Mouse (Mus musculus): ENCODE measurements around the gene Irf5. TPM values are rescaled to one million over a fixed set of nuclear protein-coding genes. Genes with fewer than 3 reads are reported as not detected.

The Irf5 gene
- polyA plus RNA-seq (2012; ENCODE audit: insufficient read depth, low replicate concordance) = 7.5 and 22.4 TPM in 2 replicates

- H3K36me3 ChIP-seq (replicated peaks; ENCODE audit: low read length) = no peaks in the 10 kb centered on the region
- peaks cover 51% of the 10 kb centered on the region for H3K4me1 ChIP-seq
- H3K27me3 ChIP-seq (replicated peaks) = peaks cover 83% of the 10 kb centered on the region
- H3K9me3 ChIP-seq = no peaks in the 10 kb centered on the region
- TF ChIP-seq GATA1 (IDR thresholded peaks at IDR 0.05; ENCODE audit: borderline replicate concordance, low read length) (no peak), FLI1 (IDR thresholded peaks at IDR 0.05; ENCODE audit: low read length) (no peak)
- peak within 1 kb of the TSS; percentile 91 for H3K4me3 ChIP-seq (replicated peaks)
Measured at GRCm38 (mm10) chr6:29526281-29527251, at the start of gene Irf5. Gene Irf5, plus strand, starts transcription at chr6:29526625.

DNA sequence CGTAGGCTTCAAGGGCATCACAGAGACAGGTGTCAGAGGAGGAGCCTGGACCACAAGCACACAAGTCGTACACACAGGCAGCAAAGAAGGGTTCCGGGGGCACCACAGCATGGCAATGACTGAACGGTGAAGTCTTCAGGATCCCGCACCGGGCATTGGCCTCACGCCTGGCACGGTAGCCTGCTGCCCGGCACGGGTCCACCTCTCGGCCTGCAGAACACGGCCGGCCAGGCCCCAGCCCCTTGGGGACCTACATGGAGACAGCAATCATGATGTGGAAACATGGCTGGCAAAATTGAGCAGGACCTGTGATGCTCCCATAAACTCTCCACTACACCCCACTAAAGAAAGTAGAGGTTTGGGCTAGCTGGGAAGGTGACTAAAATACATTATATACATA lies 43.7 kb upstream of the Irf5 start:
- H3K9me3 ChIP-seq = 0 out of 2 replicates have a peak, but pooled peaks cover 4% of the 10 kb centered on the region
- peaks cover 81% of the 10 kb centered on the region for H3K27me3 ChIP-seq (replicated peaks)
- no peak for TF ChIP-seq FLI1 (IDR thresholded peaks at IDR 0.05; ENCODE audit: low read length)
- TF ChIP-seq GATA1 (IDR thresholded peaks at IDR 0.05; ENCODE audit: borderline replicate concordance, low read length) = no peak
- no peak overlapping the region for H3K4me3 ChIP-seq (replicated peaks)
- H3K36me3 ChIP-seq (replicated peaks; ENCODE audit: low read length) = no peaks in the 10 kb centered on the region
- H3K4me1 ChIP-seq = peaks cover 20% of the 10 kb centered on the region

GRCm38 (mm10) chr6:29484716-29485559 lies 41.5 kb upstream of the Irf5 start:
- Histone ChIP-seq H3K4me3 (replicated peaks) (peak overlapping the region; percentile 93), H3K36me3 (replicated peaks; ENCODE audit: low read length) (no peaks in the 10 kb centered on the region), H3K9me3 (no peaks in the 10 kb centered on the region), H3K4me1 (peaks cover 20% of the 10 kb centered on the region), H3K27me3 (replicated peaks) (peaks cover 79% of the 10 kb centered on the region)
- TF ChIP-seq GATA1 (IDR thresholded peaks at IDR 0.05; ENCODE audit: borderline replicate concordance, low read length) (no peak), FLI1 (IDR thresholded peaks at IDR 0.05; ENCODE audit: low read length) (no peak)

DNA sequence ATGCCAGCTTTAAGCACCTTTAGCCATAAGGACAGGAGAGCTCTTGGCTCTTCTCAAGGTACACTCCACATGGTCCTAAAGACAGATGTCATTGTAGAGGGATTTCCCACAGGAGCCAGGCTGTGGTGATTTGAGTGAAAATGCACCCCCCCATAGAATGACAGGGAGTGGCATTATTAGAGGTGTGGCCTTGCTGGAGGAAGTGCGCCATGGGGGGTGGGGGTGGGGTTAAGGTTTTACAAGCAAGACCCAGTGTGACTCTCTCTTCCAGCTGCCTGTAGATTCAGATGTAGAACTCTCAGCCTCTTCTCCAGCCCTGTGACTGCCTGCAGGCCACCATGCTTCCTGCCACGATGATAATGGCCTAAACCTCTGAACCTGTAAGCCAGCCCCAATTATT lies 40.5 kb upstream of the Irf5 start:
- H3K4me3 ChIP-seq (replicated peaks) = no peak overlapping the region
- H3K9me3 ChIP-seq = no peaks in the 10 kb centered on the region
- H3K4me1 ChIP-seq = peaks cover 20% of the 10 kb centered on the region
- TF ChIP-seq FLI1 (IDR thresholded peaks at IDR 0.05; ENCODE audit: low read length) (no peak), GATA1 (IDR thresholded peaks at IDR 0.05; ENCODE audit: borderline replicate concordance, low read length) (no peak)
- H3K36me3 ChIP-seq (replicated peaks; ENCODE audit: low read length) = no peaks in the 10 kb centered on the region
- peaks cover 88% of the 10 kb centered on the region for H3K27me3 ChIP-seq (replicated peaks)

DNA sequence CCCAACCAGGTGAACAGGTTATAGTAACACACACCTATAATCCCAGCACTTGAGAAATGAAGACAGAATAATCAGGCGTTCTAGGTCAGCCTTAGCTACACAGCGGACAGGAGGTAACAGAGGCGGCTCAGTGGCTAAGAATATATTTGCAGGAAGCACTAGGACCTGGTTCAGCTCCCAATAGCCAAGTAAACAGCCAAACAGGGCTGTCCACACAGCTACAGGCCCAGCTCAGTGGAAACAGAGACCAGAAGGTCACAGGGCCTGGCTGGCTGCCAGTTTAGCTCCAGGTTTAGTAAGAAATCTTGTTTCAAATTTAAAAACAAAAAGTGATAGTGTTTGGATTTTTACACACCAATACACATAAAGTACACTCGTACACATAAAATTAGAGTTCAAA lies 32.3 kb upstream of the Irf5 start:
- Histone ChIP-seq H3K27me3 (replicated peaks) (peaks cover 91% of the 10 kb centered on the region), H3K36me3 (replicated peaks; ENCODE audit: low read length) (no peaks in the 10 kb centered on the region), H3K4me1 (peaks cover 23% of the 10 kb centered on the region; the same call in 1 of the 2 replicates), H3K9me3 (peaks cover 5% of the 10 kb centered on the region; the same call in 1 of the 2 replicates), H3K4me3 (replicated peaks) (no peak overlapping the region)
- TF ChIP-seq FLI1 (IDR thresholded peaks at IDR 0.05; ENCODE audit: low read length) (no peak), GATA1 (IDR thresholded peaks at IDR 0.05; ENCODE audit: borderline replicate concordance, low read length) (no peak)

- Histone ChIP-seq H3K4me3 (replicated peaks) (peak overlapping the region; percentile 29), H3K27me3 (replicated peaks) (peaks cover 80% of the 10 kb centered on the region), H3K9me3 (peaks cover 9% of the 10 kb centered on the region; the same call in 1 of the 2 replicates), H3K36me3 (replicated peaks; ENCODE audit: low read length) (no peaks in the 10 kb centered on the region), H3K4me1 (peaks cover 33% of the 10 kb centered on the region)
- no peak for TF ChIP-seq GATA1 (IDR thresholded peaks at IDR 0.05; ENCODE audit: borderline replicate concordance, low read length)
- no peak for TF ChIP-seq FLI1 (IDR thresholded peaks at IDR 0.05; ENCODE audit: low read length)
Measured at GRCm38 (mm10) chr6:29496270-29496669, 30.2 kb upstream of the Irf5 start.

DNA sequence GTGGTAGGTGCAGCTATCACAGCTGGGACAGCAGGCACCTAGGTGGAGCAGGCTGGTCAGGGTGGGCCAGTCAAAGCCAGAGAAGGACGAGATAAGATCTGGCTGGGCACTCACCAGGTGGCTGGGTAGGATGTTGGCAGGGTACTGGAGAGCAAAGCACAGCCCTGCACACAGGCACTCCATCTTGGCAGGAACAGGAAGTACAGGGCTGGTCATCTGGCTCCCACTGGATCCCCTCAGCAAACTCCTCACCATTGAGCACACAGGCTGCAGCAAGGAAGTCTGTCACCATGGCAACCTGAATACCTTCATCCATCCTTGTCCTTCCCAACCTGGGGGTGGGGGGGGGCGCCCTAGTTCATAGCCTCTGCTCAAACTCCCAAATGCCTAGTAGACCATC lies 28.6 kb upstream of the Irf5 start:
- Histone ChIP-seq H3K4me3 (replicated peaks) (no peak overlapping the region), H3K36me3 (replicated peaks; ENCODE audit: low read length) (no peaks in the 10 kb centered on the region), H3K27me3 (replicated peaks) (peaks cover 80% of the 10 kb centered on the region), H3K4me1 (peaks cover 26% of the 10 kb centered on the region), H3K9me3 (peaks cover 9% of the 10 kb centered on the region; the same call in 1 of the 2 replicates)
- TF ChIP-seq GATA1 (IDR thresholded peaks at IDR 0.05; ENCODE audit: borderline replicate concordance, low read length) (no peak), FLI1 (IDR thresholded peaks at IDR 0.05; ENCODE audit: low read length) (no peak)

DNA sequence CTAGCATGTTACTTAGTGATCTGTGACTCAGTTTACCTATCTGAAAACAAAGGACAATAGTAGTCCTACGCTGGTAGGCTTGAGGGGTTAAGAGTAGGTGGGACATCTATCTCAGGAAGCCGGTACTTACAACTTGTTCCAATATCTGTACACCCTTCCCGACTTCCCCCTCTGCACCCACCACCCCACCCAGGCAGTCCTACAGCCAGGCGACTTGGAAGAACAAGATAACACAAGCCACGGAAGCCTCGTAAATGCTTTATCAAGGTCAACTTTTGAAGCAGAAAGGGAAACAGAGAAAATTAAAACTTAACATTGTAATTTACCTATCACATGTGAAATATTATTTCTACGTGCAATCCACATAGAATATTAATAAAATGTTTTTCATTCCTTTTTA lies 26.2 kb upstream of the Irf5 start:
- no peak for TF ChIP-seq GATA1 (IDR thresholded peaks at IDR 0.05; ENCODE audit: borderline replicate concordance, low read length)
- no peak for TF ChIP-seq FLI1 (IDR thresholded peaks at IDR 0.05; ENCODE audit: low read length)

DNA sequence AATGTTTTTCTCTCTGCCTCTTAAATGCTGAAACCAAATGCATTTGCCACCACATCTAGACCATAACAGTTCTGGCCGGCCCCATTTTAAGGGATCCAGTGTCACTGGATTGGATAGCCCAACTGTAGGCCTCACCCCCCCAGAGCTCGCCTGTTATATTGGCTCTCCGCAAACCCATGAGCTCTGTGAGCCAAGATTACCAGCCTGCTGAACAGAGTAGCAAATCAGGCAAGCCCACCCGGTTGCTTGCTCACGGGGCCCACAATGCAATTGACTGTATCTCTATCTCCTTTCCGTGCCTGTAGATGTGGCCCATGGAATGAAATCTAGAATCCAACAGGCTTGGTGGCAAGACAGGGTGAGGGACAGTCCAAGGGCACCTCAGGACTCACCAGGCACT lies 25.6 kb upstream of the Irf5 start:
- H3K4me1 ChIP-seq = peaks cover 27% of the 10 kb centered on the region
- no peak overlapping the region for H3K4me3 ChIP-seq (replicated peaks)
- H3K9me3 ChIP-seq = peaks cover 12% of the 10 kb centered on the region
- no peak for TF ChIP-seq FLI1 (IDR thresholded peaks at IDR 0.05; ENCODE audit: low read length)
- no peak for TF ChIP-seq GATA1 (IDR thresholded peaks at IDR 0.05; ENCODE audit: borderline replicate concordance, low read length)
- H3K36me3 ChIP-seq (replicated peaks; ENCODE audit: low read length) = no peaks in the 10 kb centered on the region
- H3K27me3 ChIP-seq (replicated peaks) = peaks cover 82% of the 10 kb centered on the region

More for the DNA sequence above, 26.2 kb upstream of the Irf5 start:
- Histone ChIP-seq H3K9me3 (peaks cover 12% of the 10 kb centered on the region), H3K4me1 (peaks cover 26% of the 10 kb centered on the region), H3K27me3 (replicated peaks) (peaks cover 80% of the 10 kb centered on the region), H3K4me3 (replicated peaks) (no peak overlapping the region), H3K36me3 (replicated peaks; ENCODE audit: low read length) (no peaks in the 10 kb centered on the region)

All from megakaryocyte, embryonic 14.5 days (primary cell).